Mouse (Mus musculus) megakaryocyte, embryonic 14.5 days (primary cell): Measurements from ENCODE around the gene Tctex1d2. TPM values are rescaled to one million over a fixed set of nuclear protein-coding genes. Genes with fewer than 3 reads are reported as not detected.
"Not testable (repeated sequence)": the region's sequence is repeated elsewhere in the genome, so short reads cannot be mapped to it uniquely, and the experiment has no call there.

Source experiments
- H3K27me3 ChIP-seq: replicated peaks from 2 replicates; pipeline ENCODE3; 2012; ENCODE audit warnings: inconsistent platforms
- H3K36me3 ChIP-seq: replicated peaks from 2 replicates; pipeline ENCODE3; 2012; ENCODE audit warnings: low read length, inconsistent platforms, mixed read lengths
- H3K4me1 ChIP-seq: 2 replicates; pipeline ENCODE4 v1.6.1; 2012; ENCODE audit warnings: inconsistent platforms
- H3K4me3 ChIP-seq: replicated peaks from 2 replicates; pipeline ENCODE3; 2012; ENCODE audit warnings: moderate library complexity, mild to moderate bottlenecking, inconsistent platforms
- H3K9me3 ChIP-seq: 2 replicates; pipeline ENCODE4 v1.6.1; 2012; ENCODE audit warnings: inconsistent platforms
- FLI1 ChIP-seq: IDR thresholded peaks from 2 replicates; pipeline ENCODE4 v1.6.1; 2012; ENCODE audit warnings: low read length, inconsistent platforms, mixed read lengths
- GATA1 ChIP-seq: IDR thresholded peaks from 3 replicates; pipeline ENCODE4 v1.6.1; 2012; ENCODE audit warnings: mixed read lengths, low read length, inconsistent platforms, borderline replicate concordance
- polyA plus RNA-seq: library from polyadenylated mRNA; stranded (reverse); fragments of >175 nt; gene quantifications from 2 replicates; pipeline ENCODE4 v1.2.3, GENCODE M21; 2012; ENCODE audit warnings: low replicate concordance; ENCODE audit not compliant: insufficient read depth

Tctex1d2 gene
- polyA plus RNA-seq, 1 experiment = not detected

- Histone ChIP-seq H3K9me3 (no peaks in the 10 kb centered on the region), H3K4me1 (peaks cover 38% of the 10 kb centered on the region), H3K27me3 (no peaks in the 10 kb centered on the region), H3K4me3 (no peak overlapping the region), H3K36me3 (peaks cover 24% of the 10 kb centered on the region)
- no peak for TF ChIP-seq FLI1
- no peak for TF ChIP-seq GATA1
Observed at GRCm38 (mm10) chr16:32427506-32427905, 8.0 kb downstream of the Tctex1d2 start.

- H3K27me3 ChIP-seq = no peaks in the 10 kb centered on the region
- peak within 1 kb of the TSS; percentile 99 for H3K4me3 ChIP-seq
- H3K4me1 ChIP-seq = peaks cover 55% of the 10 kb centered on the region
- H3K36me3 ChIP-seq = peaks cover 28% of the 10 kb centered on the region
- no peak for TF ChIP-seq GATA1
- peak; percentile 89; the same call in 1 of the 2 replicates for TF ChIP-seq FLI1
- no peaks in the 10 kb centered on the region for H3K9me3 ChIP-seq
Observed at GRCm38 (mm10) chr16:32430474-32431046, 11.1 kb downstream of the Tctex1d2 start, which contains the start of gene Pcyt1a. TSS of gene Pcyt1a (plus strand) at chr16:32430921.

GRCm38 (mm10) chr16:32431047-32431591 is 11.6 kb downstream of the Tctex1d2 start:
- Histone ChIP-seq H3K36me3 (peaks cover 27% of the 10 kb centered on the region), H3K9me3 (no peaks in the 10 kb centered on the region), H3K4me1 (peaks cover 58% of the 10 kb centered on the region), H3K27me3 (no peaks in the 10 kb centered on the region), H3K4me3 (peak overlapping the region; percentile 99)
- no peak for TF ChIP-seq GATA1
- TF ChIP-seq FLI1 = no peak

- peaks cover 66% of the 10 kb centered on the region for H3K4me1 ChIP-seq
- no peaks in the 10 kb centered on the region for H3K27me3 ChIP-seq
- H3K9me3 ChIP-seq = no peaks in the 10 kb centered on the region
- no peak for TF ChIP-seq FLI1
- TF ChIP-seq GATA1 = no peak
- peak overlapping the region; percentile 99 for H3K4me3 ChIP-seq
- peaks cover 28% of the 10 kb centered on the region for H3K36me3 ChIP-seq
Observed at GRCm38 (mm10) chr16:32431926-32432325, 12.4 kb downstream of the Tctex1d2 start.

GRCm38 (mm10) chr16:32433138-32433537 is 13.6 kb downstream of the Tctex1d2 start:
- TF ChIP-seq FLI1 = no peak
- TF ChIP-seq GATA1 = no peak
- H3K4me3 ChIP-seq = peak overlapping the region; percentile 99

GRCm38 (mm10) chr16:32434066-32434465 is 14.6 kb downstream of the Tctex1d2 start:
- H3K27me3 ChIP-seq = no peaks in the 10 kb centered on the region
- peaks cover 82% of the 10 kb centered on the region for H3K4me1 ChIP-seq
- no peaks in the 10 kb centered on the region for H3K9me3 ChIP-seq
- peak overlapping the region; percentile 99 for H3K4me3 ChIP-seq
- peaks cover 35% of the 10 kb centered on the region for H3K36me3 ChIP-seq
- TF ChIP-seq FLI1 = no peak
- no peak for TF ChIP-seq GATA1

More at GRCm38 (mm10) chr16:32433138-32433537, 13.6 kb downstream of the Tctex1d2 start:
- no peaks in the 10 kb centered on the region for H3K27me3 ChIP-seq
- peaks cover 30% of the 10 kb centered on the region for H3K36me3 ChIP-seq
- peaks cover 78% of the 10 kb centered on the region for H3K4me1 ChIP-seq
- no peaks in the 10 kb centered on the region for H3K9me3 ChIP-seq

- Histone ChIP-seq H3K4me1 (peaks cover 81% of the 10 kb centered on the region), H3K27me3 (no peaks in the 10 kb centered on the region), H3K4me3 (peak overlapping the region; percentile 84), H3K9me3 (no peaks in the 10 kb centered on the region), H3K36me3 (peaks cover 42% of the 10 kb centered on the region)
- TF ChIP-seq GATA1 = no peak
- TF ChIP-seq FLI1 = no peak
Observed at GRCm38 (mm10) chr16:32434691-32435090, 15.2 kb downstream of the Tctex1d2 start.

- peaks cover 61% of the 10 kb centered on the region for H3K36me3 ChIP-seq
- no peak for TF ChIP-seq GATA1
- no peak for TF ChIP-seq FLI1
Observed at GRCm38 (mm10) chr16:32436657-32437056, 17.2 kb downstream of the Tctex1d2 start.

GRCm38 (mm10) chr16:32437266-32437665 is 17.8 kb downstream of the Tctex1d2 start:
- Histone ChIP-seq H3K36me3 (peaks cover 65% of the 10 kb centered on the region), H3K27me3 (no peaks in the 10 kb centered on the region), H3K4me3 (peak overlapping the region; percentile 77), H3K9me3 (no peaks in the 10 kb centered on the region), H3K4me1 (peaks cover 85% of the 10 kb centered on the region)
- TF ChIP-seq FLI1 = no peak

More at GRCm38 (mm10) chr16:32436657-32437056, 17.2 kb downstream of the Tctex1d2 start:
- Histone ChIP-seq H3K4me3 (no peak overlapping the region), H3K4me1 (peaks cover 89% of the 10 kb centered on the region), H3K9me3 (no peaks in the 10 kb centered on the region), H3K27me3 (no peaks in the 10 kb centered on the region)

GRCm38 (mm10) chr16:32441432-32441831 is 21.9 kb downstream of the Tctex1d2 start:
- no peak for TF ChIP-seq GATA1
- TF ChIP-seq FLI1 = no peak
- no peak overlapping the region for H3K4me3 ChIP-seq
- no peaks in the 10 kb centered on the region for H3K9me3 ChIP-seq
- peaks cover 82% of the 10 kb centered on the region for H3K36me3 ChIP-seq
- H3K27me3 ChIP-seq = no peaks in the 10 kb centered on the region
- H3K4me1 ChIP-seq = peaks cover 84% of the 10 kb centered on the region

- not testable (repeated sequence) for H3K4me3 ChIP-seq, H3K27me3 ChIP-seq, H3K9me3 ChIP-seq
- Histone ChIP-seq H3K4me1 (peaks cover 75% of the 10 kb centered on the region), H3K36me3 (peaks cover 74% of the 10 kb centered on the region)
Observed at GRCm38 (mm10) chr16:32444615-32445014, 25.1 kb downstream of the Tctex1d2 start.
